Mouse (Mus musculus) testis, adult 2 months (tissue): ENCODE measurements around the gene Rras2.

Experiments
- CTCF ChIP-seq: fragments of 200-500 bp; IDR thresholded peaks from 2 replicates; pipeline ENCODE4 v1.5.1; 2012; ENCODE audit warnings: low read depth, mild to moderate bottlenecking, inconsistent platforms, low read length, moderate library complexity; ENCODE audit not compliant: control insufficient read depth, insufficient read depth, insufficient replicate concordance
- POLR2A ChIP-seq: fragments of 200-500 bp; IDR thresholded peaks from 2 replicates; pipeline ENCODE4 v1.6.1; 2012; ENCODE audit warnings: low read depth, mild to moderate bottlenecking, inconsistent platforms, low read length, moderate library complexity; ENCODE audit not compliant: control insufficient read depth

DNA sequence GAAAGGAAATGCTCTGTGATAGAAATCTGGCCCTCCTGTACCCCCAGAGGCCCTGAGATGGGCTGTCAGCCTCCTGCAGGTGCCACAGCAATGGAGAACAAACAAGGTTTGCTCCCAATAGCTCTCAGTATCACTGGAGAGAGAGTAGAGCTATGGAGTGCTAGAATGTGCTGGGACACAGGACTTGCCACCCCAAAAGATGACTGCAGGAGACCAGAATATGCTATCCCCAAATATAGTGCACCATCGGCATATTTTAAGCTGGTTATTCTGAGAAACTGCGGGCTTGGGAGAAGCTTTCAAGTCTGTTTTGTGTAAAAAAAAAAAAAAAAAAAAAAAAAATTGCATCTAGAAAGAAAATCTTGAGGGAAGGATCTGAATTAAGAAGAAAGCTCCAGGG, 20.7 kb upstream of the Rras2 start:
- TF ChIP-seq POLR2A (no peak), CTCF (no peak)
